Mouse (Mus musculus) T-helper 2 cell (primary cell): ENCODE data around the gene BC030867.

Experiments used
- in situ Hi-C: fragments of 300-600 bp; cut with MboI, MseI; formaldehyde crosslinking; loops from one replicate; pipeline ENCODE4 v1.15.1; 2025; ENCODE audit warnings: high pct_unique_total_duplicates

Gene BC030867

DNA sequence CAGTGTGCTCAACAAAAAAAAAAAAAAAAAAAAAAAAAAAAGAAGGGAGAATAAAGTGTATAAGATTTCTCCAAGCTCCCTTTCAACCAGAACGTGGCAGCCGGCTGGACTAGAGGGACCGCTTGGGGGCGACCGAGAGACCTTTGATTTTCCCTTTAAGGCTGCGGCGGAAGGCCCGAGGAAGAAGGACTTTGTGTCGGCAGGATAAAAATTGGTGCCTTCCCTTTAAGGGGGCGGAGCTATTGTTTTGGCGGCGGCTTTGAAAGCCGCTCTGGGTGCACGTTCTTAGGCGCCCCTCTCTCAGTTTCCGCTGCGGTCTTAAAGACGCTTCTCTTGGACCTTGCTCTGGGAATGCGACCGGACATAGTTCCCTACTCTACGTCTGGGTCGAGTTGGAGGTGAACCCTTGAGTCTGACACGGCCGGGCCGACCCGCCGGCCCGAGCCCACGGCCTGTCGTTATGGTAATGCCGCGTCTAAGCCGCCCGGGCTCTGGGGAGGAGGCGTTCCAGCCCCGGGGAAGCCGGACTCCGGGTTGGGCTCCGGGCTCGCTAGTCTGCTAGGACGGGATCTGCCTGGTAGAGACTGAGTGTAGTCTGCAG is at the start of gene BC030867:
BC030867 (plus strand) TSS at position 253 of the 601 bp plus-strand sequence.
- in situ Hi-C loops, result no loop called here

GRCm38 (mm10) chr11:102199856-102200255 is 48.8 kb upstream of the BC030867 start:
- in situ Hi-C loops, result no loop called here

GRCm38 (mm10) chr11:102201408-102201821 is 47.3 kb upstream of the BC030867 start:
- in situ Hi-C loops, result no loop called here

- in situ Hi-C loops, result no loop called here
Measured at GRCm38 (mm10) chr11:102206481-102206880, 42.2 kb upstream of the BC030867 start.

GRCm38 (mm10) chr11:102207825-102208777 is 40.6 kb upstream of the BC030867 start:
- in situ Hi-C loops, result no loop called here

GRCm38 (mm10) chr11:102208846-102209245 is 39.8 kb upstream of the BC030867 start:
- in situ Hi-C loops, result no loop called here

DNA sequence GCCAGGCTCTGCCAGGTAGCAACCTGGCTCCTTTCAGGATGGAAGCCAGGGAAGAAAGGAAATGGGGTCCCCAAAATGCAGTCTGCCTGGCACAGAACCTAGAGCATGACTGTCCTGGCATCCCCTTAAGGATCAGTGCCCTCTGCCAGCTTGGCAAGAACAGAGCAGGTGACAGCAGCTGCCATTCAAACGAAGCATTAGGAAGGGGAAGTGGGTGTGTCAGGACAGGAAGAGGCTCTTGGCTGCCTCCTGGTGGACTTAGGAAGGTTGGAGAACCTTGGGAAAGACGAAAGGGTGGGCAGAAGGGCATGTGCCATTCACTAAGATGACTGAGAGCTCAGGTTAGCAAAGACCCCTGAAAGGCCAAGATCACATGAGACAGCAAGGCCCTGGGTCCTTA is 38.9 kb upstream of the BC030867 start:
- in situ Hi-C loops, result loop anchor here (10.0 kb wide), 1 partner anchor 1765 kb away; the partner anchor contains the start of genes Klhl10 and Nt5c3b

- in situ Hi-C loops, result loop anchor here (10.0 kb wide), 1 partner anchor 1765 kb away; the partner anchor contains the start of genes Klhl10 and Nt5c3b
Measured at GRCm38 (mm10) chr11:102210185-102210584, 38.5 kb upstream of the BC030867 start.

- in situ Hi-C loops, result loop anchor here (10.0 kb wide), 1 partner anchor 1766 kb away; the partner anchor contains the start of genes Klhl10 and Nt5c3b
Measured at GRCm38 (mm10) chr11:102211011-102211410, 37.7 kb upstream of the BC030867 start.

- in situ Hi-C loops, result loop anchor here (10.0 kb wide), 1 partner anchor 1767 kb away; the partner anchor contains the start of genes Klhl10 and Nt5c3b
Measured at GRCm38 (mm10) chr11:102211936-102212341, 36.7 kb upstream of the BC030867 start.

GRCm38 (mm10) chr11:102214430-102215156 is 34.1 kb upstream of the BC030867 start:
- in situ Hi-C loops, result loop anchor here (10.0 kb wide), 1 partner anchor 1770 kb away; the partner anchor contains the start of genes Klhl10 and Nt5c3b

- in situ Hi-C loops, result loop anchor here (10.0 kb wide), 1 partner anchor 1771 kb away; the partner anchor contains the start of genes Klhl10 and Nt5c3b
Measured at GRCm38 (mm10) chr11:102215511-102215910, 33.2 kb upstream of the BC030867 start.

- in situ Hi-C loops, result loop anchor here (10.0 kb wide), 1 partner anchor 1771 kb away; the partner anchor contains the start of genes Klhl10 and Nt5c3b
Measured at GRCm38 (mm10) chr11:102216056-102216885, 32.4 kb upstream of the BC030867 start.

- in situ Hi-C loops, result loop anchor here (10.0 kb wide), 1 partner anchor 1772 kb away; the partner anchor contains the start of genes Klhl10 and Nt5c3b
Measured at GRCm38 (mm10) chr11:102216886-102217240, 31.8 kb upstream of the BC030867 start.

DNA sequence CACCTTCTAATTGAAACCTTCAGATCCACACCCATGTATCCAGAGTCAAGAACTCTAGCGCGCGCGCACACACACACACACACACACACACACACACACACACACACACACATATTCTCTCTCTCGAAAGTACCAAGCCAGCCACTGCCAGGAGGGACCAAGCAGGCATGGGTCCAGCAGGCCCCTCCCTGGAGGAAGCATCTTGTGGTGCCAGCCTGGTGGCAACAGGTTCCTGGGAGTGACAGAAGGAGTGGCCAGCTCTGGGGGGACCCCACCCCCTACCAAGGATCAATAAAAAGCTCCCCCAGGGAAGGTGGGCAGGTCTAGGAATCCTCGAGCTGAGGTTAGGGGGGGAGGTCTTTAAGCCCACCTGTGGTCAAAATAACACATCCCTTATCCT is 31.3 kb upstream of the BC030867 start:
- in situ Hi-C loops, result loop anchor here (10.0 kb wide), 1 partner anchor 1773 kb away; the partner anchor contains the start of genes Klhl10 and Nt5c3b

GRCm38 (mm10) chr11:102217876-102218430 is 30.7 kb upstream of the BC030867 start:
- in situ Hi-C loops, result loop anchor here (10.0 kb wide), 1 partner anchor 1773 kb away; the partner anchor contains the start of genes Klhl10 and Nt5c3b

DNA sequence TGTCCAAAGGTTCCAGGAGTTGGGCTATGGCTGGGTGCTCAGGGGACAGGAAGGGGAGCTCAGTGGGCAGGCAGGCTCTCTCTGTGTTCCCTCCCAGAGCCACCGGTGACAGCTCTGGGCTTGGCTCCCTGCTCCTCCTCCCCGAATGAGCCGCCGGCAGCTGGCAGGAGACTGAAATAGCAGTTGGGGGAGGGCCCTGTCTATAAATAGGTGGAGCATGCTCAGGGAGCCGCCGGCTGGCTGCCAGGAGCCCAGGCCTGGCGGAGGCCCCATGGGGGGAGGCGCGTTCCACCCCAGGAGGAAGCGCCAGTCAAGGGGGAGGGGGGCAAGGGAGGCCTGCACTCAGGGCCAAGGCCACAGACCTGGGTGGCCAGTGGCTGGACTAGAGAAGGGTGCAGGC is 29.9 kb upstream of the BC030867 start:
- in situ Hi-C loops, result loop anchor here (10.0 kb wide), 1 partner anchor 1774 kb away; the partner anchor contains the start of genes Klhl10 and Nt5c3b

DNA sequence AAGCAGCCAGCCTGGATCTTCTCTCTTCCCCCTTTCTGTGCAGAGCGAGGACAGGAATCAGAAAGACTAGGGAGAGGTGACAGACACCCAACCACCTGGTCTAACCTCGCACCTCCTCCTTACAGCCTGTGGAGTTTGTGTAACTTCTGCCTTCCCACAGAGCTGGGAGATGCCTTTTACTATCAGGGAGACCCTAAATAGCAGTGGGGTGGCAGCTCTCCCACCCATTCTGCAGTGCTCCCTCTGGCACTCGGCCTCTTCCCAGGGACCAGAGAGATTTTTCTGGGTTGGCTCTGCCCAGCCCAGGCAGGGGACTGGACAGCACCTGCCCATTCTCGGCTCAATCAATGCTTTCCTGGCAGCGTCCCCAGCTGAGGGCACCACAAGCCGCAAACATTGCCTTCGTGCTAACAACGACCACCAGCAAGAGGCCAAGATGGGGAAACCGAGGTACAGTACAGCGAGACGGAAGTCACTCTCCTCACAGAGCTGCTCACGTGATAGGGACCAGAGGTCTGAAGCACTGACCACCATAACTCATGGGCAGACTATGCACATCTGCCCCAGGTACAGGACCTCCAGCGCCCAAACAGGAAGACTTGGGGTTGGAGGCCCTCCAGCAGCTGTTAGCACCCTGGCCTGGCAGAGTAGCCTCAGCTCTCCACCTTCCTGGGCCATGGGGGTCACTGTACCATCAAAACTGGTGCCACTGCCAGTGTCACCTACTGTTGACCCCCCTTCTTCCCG is 29.3 kb upstream of the BC030867 start:
- in situ Hi-C loops, result loop anchor here (10.0 kb wide), 1 partner anchor 1775 kb away; the partner anchor contains the start of genes Klhl10 and Nt5c3b

GRCm38 (mm10) chr11:102219994-102220346 is 28.7 kb upstream of the BC030867 start:
- in situ Hi-C loops, result loop anchor here (10.0 kb wide), 1 partner anchor 1775 kb away; the partner anchor contains the start of genes Klhl10 and Nt5c3b
